Comparison of ENCODE assay signal across 9 mouse cellular contexts in genomic region chr5:133666473-133666872, GRCm38 (mm10).
DNase-seq lines count a peak whose midpoint lies in the region; ATAC-seq and TF ChIP-seq lines count a peak whose summit lies in the region.
"Had no signal": no experiment of that assay in that cellular context is flagged by ENCODE, and none has a peak within 500 bp of the region (broad histone marks: within the 10 kb centered on the region; RNA-seq: fewer than 3 reads in every experiment).

No protein-coding gene starts in this region.

- DNase-seq in forebrain, embryonic 10.5 days (ENCODE audit: extremely low spot score, low spot score) = peak; percentile 38
- DNase-seq in liver, adult 2 months (ENCODE audit: extremely low read depth, low read depth, low spot score) = peak; percentile 9
- DNase-seq in liver, embryonic 11.5 days (ENCODE audit: low spot score) = no peak
- peak; percentile 78 to 84 for DNase-seq in cerebellum, postnatal 10 days
- peak; percentile 13 for DNase-seq in large intestine, adult 2 months (ENCODE audit: low read depth, low spot score)
- peak; percentile 48 for DNase-seq in mesoderm, embryonic 11.5 days (ENCODE audit: low read depth, low spot score)
- DNase-seq in thymus, postnatal 36 days = no peak
- DNase-seq: liver, embryonic 13.5 days had no signal

- H3K27ac ChIP-seq in forebrain, embryonic 10.5 days = no peak overlapping the region
- H3K27ac ChIP-seq in forebrain, embryonic 12.5 days = no peak overlapping the region
- no peak overlapping the region for H3K27ac ChIP-seq in liver, adult 2 months (replicated peaks; ENCODE audit: insufficient read depth, low read depth, low read length)
- no peak overlapping the region for H3K27ac ChIP-seq in liver, embryonic 11.5 days (ENCODE audit: low read depth, low read length)
- H3K27ac ChIP-seq: liver, embryonic 13.5 days had no signal

- 45% methylated on average over 6 of the region's 6 CpGs for WGBS in forebrain, embryonic 10.5 days
- WGBS in forebrain, embryonic 12.5 days = 37% methylated on average over 6 of the region's 6 CpGs
- WGBS in liver, adult 2 months = 31% methylated on average over 6 of the region's 6 CpGs
- 32% methylated on average over 6 of the region's 6 CpGs for WGBS in liver, embryonic 11.5 days
- WGBS in large intestine, adult 2 months = 37% methylated on average over 6 of the region's 6 CpGs

- no peak for TF ChIP-seq POLR2A in liver, adult 2 months (IDR thresholded peaks at IDR 0.05; ENCODE audit: extremely low read depth, insufficient read depth, low read length)

- no peaks in the 10 kb centered on the region for H3K36me3 ChIP-seq in forebrain, embryonic 10.5 days (replicated peaks)
- no peaks in the 10 kb centered on the region for H3K36me3 ChIP-seq in forebrain, embryonic 12.5 days (replicated peaks)
- no peaks in the 10 kb centered on the region for H3K36me3 ChIP-seq in liver, adult 2 months (ENCODE audit: control insufficient read depth, insufficient read depth, low read length)
- no peaks in the 10 kb centered on the region for H3K36me3 ChIP-seq in liver, embryonic 11.5 days (ENCODE audit: control insufficient read depth, insufficient read depth, low read length)
- H3K36me3 ChIP-seq: liver, embryonic 13.5 days had no signal

- no peaks in the 10 kb centered on the region for H3K79me2 ChIP-seq in liver, adult 2 months (ENCODE audit: control insufficient read depth, insufficient read depth, low read length)

- no peak overlapping the region for H3K9ac ChIP-seq in forebrain, embryonic 12.5 days
- no peak overlapping the region for H3K9ac ChIP-seq in liver, adult 2 months (ENCODE audit: low read depth, low read length)
- no peak overlapping the region for H3K9ac ChIP-seq in liver, embryonic 11.5 days (ENCODE audit: low read depth, low read length)
- H3K9ac ChIP-seq: liver, embryonic 13.5 days had no signal

- peak; percentile 19; the same call in 1 of the 2 replicates for TF ChIP-seq CTCF in liver, adult 2 months (IDR thresholded peaks at IDR 0.05; ENCODE audit: low read depth, low read length)

- no peak for ATAC-seq in forebrain, embryonic 12.5 days (ENCODE audit: low FRiP score)
- no peak for ATAC-seq in liver, embryonic 11.5 days (replicated peaks; ENCODE audit: low FRiP score)

- H3K4me3 ChIP-seq in forebrain, embryonic 10.5 days = no peak overlapping the region
- no peak overlapping the region for H3K4me3 ChIP-seq in forebrain, embryonic 12.5 days (replicated peaks)
- no peak overlapping the region for H3K4me3 ChIP-seq in liver, adult 2 months (ENCODE audit: insufficient read depth, low read depth, low read length)
- no peak overlapping the region for H3K4me3 ChIP-seq in liver, embryonic 11.5 days (ENCODE audit: low read depth, low read length)
- H3K4me3 ChIP-seq: liver, embryonic 13.5 days had no signal

- H3K4me1 ChIP-seq in forebrain, embryonic 10.5 days = 0 out of 2 replicates have a peak, but pooled peaks cover 1% of the 10 kb centered on the region
- no peaks in the 10 kb centered on the region for H3K4me1 ChIP-seq in forebrain, embryonic 12.5 days
- no peaks in the 10 kb centered on the region for H3K4me1 ChIP-seq in liver, adult 2 months (ENCODE audit: control insufficient read depth, insufficient read depth, low read length)
- no peaks in the 10 kb centered on the region for H3K4me1 ChIP-seq in liver, embryonic 11.5 days (replicated peaks; ENCODE audit: control insufficient read depth, insufficient read depth, low read length)
- H3K4me1 ChIP-seq: liver, embryonic 13.5 days had no signal

- no peaks in the 10 kb centered on the region for H3K9me3 ChIP-seq in forebrain, embryonic 10.5 days
- H3K9me3 ChIP-seq in forebrain, embryonic 12.5 days = no peaks in the 10 kb centered on the region
- H3K9me3 ChIP-seq in liver, embryonic 11.5 days (ENCODE audit: control insufficient read depth, low read length) = no peaks in the 10 kb centered on the region
- H3K9me3 ChIP-seq: liver, embryonic 13.5 days had no signal

- H3K4me2 ChIP-seq in forebrain, embryonic 12.5 days = no peak overlapping the region
- no peak overlapping the region for H3K4me2 ChIP-seq in liver, embryonic 11.5 days
- H3K4me2 ChIP-seq: liver, embryonic 13.5 days had no signal

- no peaks in the 10 kb centered on the region for H3K27me3 ChIP-seq in forebrain, embryonic 10.5 days (ENCODE audit: poor library complexity, severe bottlenecking)
- H3K27me3 ChIP-seq in forebrain, embryonic 12.5 days = 0 out of 2 replicates have a peak, but pooled peaks cover 2% of the 10 kb centered on the region
- H3K27me3 ChIP-seq in liver, adult 2 months (ENCODE audit: control insufficient read depth, insufficient read depth, low read length) = no peaks in the 10 kb centered on the region
- no peaks in the 10 kb centered on the region for H3K27me3 ChIP-seq in liver, embryonic 11.5 days (replicated peaks; ENCODE audit: control insufficient read depth, insufficient read depth, low read length)
- H3K27me3 ChIP-seq: liver, embryonic 13.5 days had no signal

Comparison
In these comparisons a context has a peak if more than half of its experiments do, and no peak if none do; other contexts are left out.
1. DNase-seq: peak in forebrain, embryonic 10.5 days (single experiment), liver, adult 2 months (single experiment), cerebellum, postnatal 10 days (2 of 2), large intestine, adult 2 months (single experiment) and mesoderm, embryonic 11.5 days (single experiment); none in liver, embryonic 11.5 days (single experiment) and thymus, postnatal 36 days (0 of 2).